Mouse (Mus musculus) lung, adult 2 months (tissue): ENCODE measurements around the gene Pik3r2. TPM values are rescaled to one million over a fixed set of nuclear protein-coding genes. Genes with fewer than 3 reads are reported as not detected.

ENCODE experiments used
- DNase-seq: peaks from one replicate; pipeline ENCODE4 v3.0.0; 2022
- H3K4me1 ChIP-seq: fragments of 200-500 bp; 2 replicates; pipeline ENCODE4 v1.6.1; 2011; ENCODE audit warnings: low read length; ENCODE audit not compliant: control insufficient read depth, insufficient read depth
- H3K4me3 ChIP-seq: fragments of 200-500 bp; replicated peaks from 2 replicates; pipeline ENCODE3; 2011; ENCODE audit warnings: low read depth, mild to moderate bottlenecking, control low read depth, low read length; ENCODE audit errors: extremely low read depth
- CTCF ChIP-seq: fragments of 200-500 bp; IDR thresholded peaks from 2 replicates; pipeline ENCODE4 v1.5.1; 2011; ENCODE audit warnings: mild to moderate bottlenecking, low read length, control low read depth; ENCODE audit not compliant: insufficient read depth
- POLR2A ChIP-seq: fragments of 200-500 bp; IDR thresholded peaks from 2 replicates; pipeline ENCODE4 v1.6.1; 2011; ENCODE audit warnings: low read depth, mild to moderate bottlenecking, control low read depth, low read length, borderline replicate concordance; ENCODE audit errors: extremely low read depth
- WGBS: fragments of 180-500 bp; shearing (Covaris S2); methylation state at CpG from one replicate; pipeline ENCODE4 v1.1.7; 2018; 5-methylcytosine and 5-hydroxymethylcytosine counted together
- polyA plus RNA-seq: library from polyadenylated mRNA; depleted of rRNA; stranded (reverse); fragments of >200 nt; gene quantifications from 2 replicates; pipeline ENCODE4 v1.2.3, GENCODE M21; 2012

The Pik3r2 gene
- polyA plus RNA-seq, 1 experiment: 112 TPM

GRCm38 (mm10) chr8:70745691-70746220 is 30.8 kb downstream of the Pik3r2 start:
- Histone ChIP-seq H3K4me3 (no peak overlapping the region), H3K4me1 (peaks cover 3% of the 10 kb centered on the region)
- no peak for DNase-seq
- no peak for TF ChIP-seq POLR2A
- no peak for TF ChIP-seq CTCF
- 67% methylated on average over 19 of the region's 19 CpGs for WGBS

GRCm38 (mm10) chr8:70744806-70745205 is 31.7 kb downstream of the Pik3r2 start:
- TF ChIP-seq CTCF (no peak), POLR2A (no peak)
- DNase-seq: no peak
- 51% methylated on average over 11 of the region's 11 CpGs for WGBS
- Histone ChIP-seq H3K4me1 (peaks cover 3% of the 10 kb centered on the region), H3K4me3 (no peak overlapping the region)

DNA sequence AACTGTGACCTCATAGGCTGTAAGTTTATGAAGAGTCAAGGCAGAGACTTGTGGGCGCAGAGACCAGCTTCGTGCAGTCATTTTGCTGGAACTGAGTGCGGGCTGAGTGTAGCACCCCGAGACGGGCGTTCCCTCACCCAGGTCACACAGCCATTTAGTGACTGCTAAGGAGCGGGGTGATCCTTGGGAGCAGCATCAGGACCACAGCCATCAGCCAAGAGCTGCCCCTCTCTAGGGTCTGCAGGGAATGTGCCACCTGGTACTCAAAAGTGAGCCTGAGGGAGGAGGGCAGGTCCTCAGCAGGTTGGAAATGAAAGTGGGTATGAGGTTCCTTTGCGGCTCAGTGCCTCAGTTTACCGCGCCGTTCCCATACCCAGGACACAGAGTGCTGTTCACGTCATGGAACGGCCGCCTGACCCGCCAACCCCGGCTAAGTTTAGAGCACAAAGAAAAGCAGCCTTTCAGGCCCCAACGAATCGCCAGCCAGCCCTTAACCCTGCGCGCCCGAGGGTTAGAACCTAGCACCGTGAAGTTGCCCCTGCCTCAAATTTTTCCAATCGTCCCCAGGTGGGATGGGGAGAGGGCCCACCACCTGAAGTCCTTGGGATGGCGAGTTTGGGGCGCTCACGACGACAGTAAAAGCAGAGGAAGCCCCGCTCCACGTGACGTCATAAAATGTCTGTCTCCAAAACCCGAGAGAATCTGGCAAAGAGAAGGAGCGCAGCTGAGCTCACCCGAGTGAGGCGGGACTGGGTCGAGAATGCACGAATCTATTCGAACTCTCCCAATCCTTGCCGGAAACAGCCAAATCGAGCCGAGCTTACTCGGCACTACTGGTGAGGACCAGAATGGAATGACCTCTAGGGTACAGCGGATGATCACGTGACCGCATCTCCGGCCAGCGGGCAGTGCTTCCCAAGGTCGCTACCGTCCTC is 32.6 kb downstream of the Pik3r2 start:
- peak; percentile 56 for DNase-seq
- peak overlapping the region; percentile 22 for H3K4me3 ChIP-seq
- H3K4me1 ChIP-seq: peaks cover 3% of the 10 kb centered on the region
- TF ChIP-seq POLR2A (peak; percentile 34; the same call in 1 of the 2 replicates), CTCF (no peak)
- 7% methylated on average over 48 of the region's 48 CpGs for WGBS

DNA sequence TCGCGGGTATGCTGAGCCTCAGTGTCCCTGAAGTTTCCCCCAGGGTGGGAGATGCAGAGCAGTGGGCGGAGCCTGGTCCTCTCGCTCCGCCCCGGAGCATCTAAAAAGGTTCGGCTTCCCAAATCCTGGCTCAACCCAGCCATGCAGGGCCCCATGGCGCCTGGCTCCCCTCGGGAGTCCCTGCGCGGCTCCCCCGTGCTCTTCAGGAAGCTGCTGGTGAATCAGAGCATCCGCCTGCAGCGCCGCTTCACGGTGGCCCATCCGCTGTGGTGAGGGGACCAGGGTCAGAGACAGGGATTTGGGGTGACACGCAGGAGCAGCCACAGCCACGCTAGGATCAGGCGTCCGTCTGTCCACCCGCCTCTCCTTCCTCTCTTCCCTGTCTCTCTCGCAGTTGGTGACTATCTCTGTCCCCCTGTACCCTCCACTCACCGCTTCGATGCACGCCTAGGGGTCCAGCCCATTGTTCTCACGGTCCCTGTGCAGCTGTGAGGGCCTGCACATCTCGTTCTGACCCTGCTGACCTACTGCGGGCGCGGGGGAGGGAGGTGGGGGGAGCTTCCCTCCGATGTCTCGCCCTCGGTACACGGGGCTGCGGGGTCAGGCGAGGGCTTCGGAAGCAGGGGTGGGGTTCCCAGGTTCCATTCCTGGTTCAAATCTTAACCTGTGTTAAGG is 33.4 kb downstream of the Pik3r2 start:
- Histone ChIP-seq H3K4me3 (no peak overlapping the region), H3K4me1 (peaks cover 3% of the 10 kb centered on the region)
- TF ChIP-seq CTCF (no peak), POLR2A (no peak)
- WGBS: 15% methylated on average over 37 of the region's 38 CpGs
- DNase-seq: no peak

DNA sequence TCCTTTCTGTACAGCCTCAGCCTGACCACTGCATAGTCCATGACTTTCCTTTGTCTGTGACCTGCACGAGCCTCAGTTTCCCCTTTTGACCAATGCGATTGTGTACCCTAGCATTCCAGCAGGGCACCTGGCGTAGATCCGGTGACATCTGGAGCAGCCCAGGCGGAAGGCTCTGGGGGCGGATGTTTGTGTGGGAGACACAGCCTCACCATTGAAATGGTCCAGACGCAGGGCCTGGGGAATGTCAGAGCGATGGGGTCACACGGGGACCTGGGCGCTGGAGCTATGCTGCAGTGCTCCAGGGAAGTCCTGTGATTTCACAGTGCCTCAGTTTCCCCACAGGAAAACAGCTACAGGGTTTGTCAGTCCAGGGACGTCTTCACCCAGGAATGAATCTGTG is 34.3 kb downstream of the Pik3r2 start:
- no peak for DNase-seq
- no peak overlapping the region for H3K4me3 ChIP-seq
- TF ChIP-seq CTCF (no peak), POLR2A (no peak)
- 72% methylated on average over 11 of the region's 11 CpGs for WGBS
- H3K4me1 ChIP-seq: peaks cover 3% of the 10 kb centered on the region

DNA sequence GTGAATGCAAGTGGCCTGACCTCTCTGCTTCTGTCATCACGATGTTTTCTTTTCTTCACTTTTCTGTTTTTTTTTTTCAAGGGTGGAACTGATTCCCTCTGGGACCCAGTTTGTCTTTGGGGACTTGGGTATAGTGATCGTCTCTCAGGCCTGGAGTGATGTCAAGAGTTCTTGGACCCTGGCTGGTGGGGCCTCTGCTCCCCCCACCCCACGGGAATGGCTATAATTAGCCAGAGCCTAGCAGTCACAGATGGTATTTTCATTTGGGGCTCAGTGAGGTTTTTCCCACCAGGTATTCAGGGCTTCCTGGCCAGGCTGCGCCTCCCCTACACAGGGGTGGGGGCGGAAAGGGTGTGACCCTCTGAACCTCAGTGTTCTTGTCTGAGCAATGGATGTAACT is 34.9 kb downstream of the Pik3r2 start:
- H3K4me1 ChIP-seq: peaks cover 3% of the 10 kb centered on the region
- no peak for DNase-seq
- 53% methylated on average over 5 of the region's 5 CpGs for WGBS
- TF ChIP-seq POLR2A (no peak), CTCF (no peak)
- H3K4me3 ChIP-seq: no peak overlapping the region

- DNase-seq: peak; percentile 67
- TF ChIP-seq CTCF (no peak), POLR2A (no peak)
These were observed 38.3 kb downstream of the Pik3r2 start for GRCm38 (mm10) chr8:70738211-70738610.

DNA sequence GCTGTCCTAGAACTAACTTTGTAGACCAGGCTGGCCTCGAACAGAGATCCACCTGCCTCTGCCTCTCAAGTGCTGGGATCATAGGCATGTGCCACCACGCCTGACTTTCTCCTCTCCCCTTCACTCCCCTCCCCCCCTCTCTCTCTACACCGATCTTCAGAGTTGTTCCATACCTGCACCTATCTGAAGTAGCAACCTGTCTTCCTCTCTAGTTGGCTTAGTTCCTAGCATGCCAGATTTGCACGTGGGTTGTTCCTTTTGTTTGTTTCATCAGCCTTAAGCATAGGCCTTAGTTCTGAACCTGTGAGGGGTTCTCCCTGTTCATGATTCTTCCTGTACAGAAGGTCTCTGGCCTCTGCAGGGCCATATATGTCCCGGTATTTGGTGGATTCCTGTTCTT is 38.8 kb downstream of the Pik3r2 start:
- no peak for TF ChIP-seq CTCF
- TF ChIP-seq POLR2A: no peak

More at GRCm38 (mm10) chr8:70738211-70738610, 38.3 kb downstream of the Pik3r2 start:
- H3K4me3 ChIP-seq: no peak overlapping the region
- 41% methylated on average over 3 of the region's 3 CpGs for WGBS
- peaks cover 2% of the 10 kb centered on the region; the same call in 1 of the 2 replicates for H3K4me1 ChIP-seq

DNA sequence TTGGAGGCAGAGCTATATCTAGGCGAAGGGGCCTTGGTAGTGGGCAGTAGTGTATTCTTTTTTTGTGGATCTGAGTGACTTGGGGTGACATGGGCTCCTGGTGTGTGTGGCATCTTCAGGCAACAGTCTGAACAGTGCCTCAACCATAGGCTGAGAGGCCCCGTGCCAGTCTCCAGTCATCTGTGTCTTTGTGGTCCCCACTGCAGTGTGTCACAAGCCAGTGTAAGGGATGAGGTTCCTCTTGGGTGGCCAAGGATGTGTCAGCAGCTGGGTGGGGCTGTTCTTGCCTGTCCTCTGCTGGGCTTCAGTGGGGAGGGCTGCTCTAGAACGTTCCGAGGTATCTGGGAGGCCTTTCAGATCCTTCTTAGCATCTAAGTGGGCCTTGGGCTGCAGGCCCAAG is 45.6 kb downstream of the Pik3r2 start:
- no peak for TF ChIP-seq CTCF
- no peak for TF ChIP-seq POLR2A
- H3K4me1 ChIP-seq: peaks cover 3% of the 10 kb centered on the region; the same call in 1 of the 2 replicates
- 84% methylated on average over 4 of the region's 4 CpGs for WGBS
- H3K4me3 ChIP-seq: no peak overlapping the region
- no peak for DNase-seq

More for the DNA sequence above, 38.8 kb downstream of the Pik3r2 start:
- H3K4me3 ChIP-seq: no peak overlapping the region
- no peak for DNase-seq
- 47% methylated on average over 5 of the region's 5 CpGs for WGBS
- H3K4me1 ChIP-seq: no peaks in the 10 kb centered on the region
